Mouse (Mus musculus): ENCODE results near the gene Ptprm. TPM values are rescaled to one million over a fixed set of nuclear protein-coding genes. Genes with fewer than 3 reads are reported as not detected.
A peak's percentile ranks its signal among the peaks of the same experiment; 100 is the strongest.

The Ptprm gene
- polyA plus RNA-seq, 1 experiment from 2014 or later = 15.8 TPM

- no peaks in the 10 kb centered on the region for H3K9me3 ChIP-seq (replicated peaks)
- no peak overlapping the region for H3K27ac ChIP-seq
- ATAC-seq (replicated peaks; ENCODE audit: insufficient number of reproducible peaks, insufficient read depth, low FRiP score, low read depth) = no peak
- 63% methylated on average over 2 of the region's 2 CpGs for WGBS
- 0 out of 2 replicates have a peak, but pooled peaks cover 2% of the 10 kb centered on the region for H3K4me1 ChIP-seq (replicated peaks)
- no peaks in the 10 kb centered on the region for H3K27me3 ChIP-seq
- H3K4me3 ChIP-seq = no peak overlapping the region
- no peaks in the 10 kb centered on the region for H3K36me3 ChIP-seq
- no peak overlapping the region for H3K9ac ChIP-seq
- H3K4me2 ChIP-seq = no peak overlapping the region
Observed at GRCm38 (mm10) chr17:67343471-67343870, 10.8 kb downstream of the Ptprm start.

GRCm38 (mm10) chr17:67343006-67343405 lies 11.3 kb downstream of the Ptprm start:
- Histone ChIP-seq H3K4me1 (replicated peaks) (0 out of 2 replicates have a peak, but pooled peaks cover 2% of the 10 kb centered on the region), H3K4me2 (no peak overlapping the region), H3K36me3 (no peaks in the 10 kb centered on the region), H3K9ac (no peak overlapping the region), H3K27me3 (no peaks in the 10 kb centered on the region), H3K27ac (no peak overlapping the region), H3K4me3 (no peak overlapping the region), H3K9me3 (replicated peaks) (no peaks in the 10 kb centered on the region)
- 51% methylated on average over 6 of the region's 6 CpGs for WGBS
- no peak for ATAC-seq (replicated peaks; ENCODE audit: insufficient number of reproducible peaks, insufficient read depth, low FRiP score, low read depth)

GRCm38 (mm10) chr17:67340362-67340761 lies 13.9 kb downstream of the Ptprm start:
- no peak overlapping the region for H3K4me3 ChIP-seq
- no peak overlapping the region for H3K4me2 ChIP-seq
- H3K27me3 ChIP-seq = no peaks in the 10 kb centered on the region
- no peak overlapping the region for H3K27ac ChIP-seq
- ATAC-seq (replicated peaks; ENCODE audit: insufficient number of reproducible peaks, insufficient read depth, low FRiP score, low read depth) = no peak
- H3K4me1 ChIP-seq (replicated peaks) = no peaks in the 10 kb centered on the region
- 82% methylated on average over 6 of the region's 6 CpGs for WGBS
- no peaks in the 10 kb centered on the region for H3K9me3 ChIP-seq (replicated peaks)
- no peaks in the 10 kb centered on the region for H3K36me3 ChIP-seq
- no peak overlapping the region for H3K9ac ChIP-seq

GRCm38 (mm10) chr17:67339569-67339968 lies 14.7 kb downstream of the Ptprm start:
- WGBS = 81% methylated on average over 5 of the region's 5 CpGs
- no peaks in the 10 kb centered on the region for H3K4me1 ChIP-seq (replicated peaks)
- no peak overlapping the region for H3K4me3 ChIP-seq
- ATAC-seq (replicated peaks; ENCODE audit: insufficient number of reproducible peaks, insufficient read depth, low FRiP score, low read depth) = no peak
- H3K9ac ChIP-seq = no peak overlapping the region
- H3K36me3 ChIP-seq = no peaks in the 10 kb centered on the region
- H3K27ac ChIP-seq = no peak overlapping the region
- no peaks in the 10 kb centered on the region for H3K27me3 ChIP-seq
- no peaks in the 10 kb centered on the region for H3K9me3 ChIP-seq (replicated peaks)
- H3K4me2 ChIP-seq = no peak overlapping the region

GRCm38 (mm10) chr17:67334310-67334709 lies 19.9 kb downstream of the Ptprm start:
- WGBS = 72% methylated on average over 3 of the region's 3 CpGs
- no peaks in the 10 kb centered on the region for H3K9me3 ChIP-seq (replicated peaks)
- no peak for ATAC-seq (replicated peaks; ENCODE audit: insufficient number of reproducible peaks, insufficient read depth, low FRiP score, low read depth)
- H3K4me1 ChIP-seq (replicated peaks) = no peaks in the 10 kb centered on the region
- no peak overlapping the region for H3K9ac ChIP-seq
- no peak overlapping the region for H3K4me2 ChIP-seq
- H3K27ac ChIP-seq = no peak overlapping the region
- H3K36me3 ChIP-seq = no peaks in the 10 kb centered on the region
- no peak overlapping the region for H3K4me3 ChIP-seq
- H3K27me3 ChIP-seq = no peaks in the 10 kb centered on the region

- Histone ChIP-seq H3K4me1 (replicated peaks) (peaks cover 3% of the 10 kb centered on the region; the same call in 1 of the 2 replicates), H3K4me2 (no peak overlapping the region), H3K27ac (no peak overlapping the region), H3K4me3 (no peak overlapping the region), H3K9me3 (replicated peaks) (no peaks in the 10 kb centered on the region), H3K36me3 (no peaks in the 10 kb centered on the region), H3K27me3 (no peaks in the 10 kb centered on the region), H3K9ac (no peak overlapping the region)
- WGBS = 64% methylated on average over 4 of the region's 4 CpGs
- no peak for ATAC-seq (replicated peaks; ENCODE audit: insufficient number of reproducible peaks, insufficient read depth, low FRiP score, low read depth)
Observed at GRCm38 (mm10) chr17:67329435-67329834, 24.8 kb downstream of the Ptprm start.

- H3K4me1 ChIP-seq (replicated peaks) = peaks cover 3% of the 10 kb centered on the region; the same call in 1 of the 2 replicates
- no peak for ATAC-seq (replicated peaks; ENCODE audit: insufficient number of reproducible peaks, insufficient read depth, low FRiP score, low read depth)
- H3K27ac ChIP-seq = no peak overlapping the region
- H3K9me3 ChIP-seq (replicated peaks) = no peaks in the 10 kb centered on the region
- no peak overlapping the region for H3K4me2 ChIP-seq
- no peak overlapping the region for H3K9ac ChIP-seq
- no peaks in the 10 kb centered on the region for H3K27me3 ChIP-seq
- no peaks in the 10 kb centered on the region for H3K36me3 ChIP-seq
- no peak overlapping the region for H3K4me3 ChIP-seq
- 48% methylated on average over 1 of the region's 1 CpGs for WGBS
Observed at GRCm38 (mm10) chr17:67324499-67324832, 29.8 kb downstream of the Ptprm start.

- Histone ChIP-seq H3K9me3 (replicated peaks) (no peaks in the 10 kb centered on the region), H3K4me1 (replicated peaks) (peaks cover 3% of the 10 kb centered on the region; the same call in 1 of the 2 replicates), H3K4me2 (no peak overlapping the region), H3K27me3 (no peaks in the 10 kb centered on the region), H3K27ac (no peak overlapping the region), H3K9ac (no peak overlapping the region), H3K4me3 (no peak overlapping the region), H3K36me3 (no peaks in the 10 kb centered on the region)
- ATAC-seq (replicated peaks; ENCODE audit: insufficient number of reproducible peaks, insufficient read depth, low FRiP score, low read depth) = no peak
- WGBS = 68% methylated on average over 11 of the region's 11 CpGs
Observed at GRCm38 (mm10) chr17:67323777-67324498, 30.3 kb downstream of the Ptprm start.

- Histone ChIP-seq H3K4me1 (replicated peaks) (peaks cover 13% of the 10 kb centered on the region), H3K36me3 (no peaks in the 10 kb centered on the region), H3K27me3 (no peaks in the 10 kb centered on the region), H3K9ac (no peak overlapping the region), H3K9me3 (replicated peaks) (no peaks in the 10 kb centered on the region), H3K27ac (no peak overlapping the region), H3K4me2 (no peak overlapping the region), H3K4me3 (no peak overlapping the region)
- WGBS = 69% methylated on average over 4 of the region's 4 CpGs
- no peak for ATAC-seq (replicated peaks; ENCODE audit: insufficient number of reproducible peaks, insufficient read depth, low FRiP score, low read depth)
Observed at GRCm38 (mm10) chr17:67314491-67315205, 39.6 kb downstream of the Ptprm start.

GRCm38 (mm10) chr17:67308421-67308820 lies 45.8 kb downstream of the Ptprm start:
- 44% methylated on average over 3 of the region's 3 CpGs for WGBS
- no peaks in the 10 kb centered on the region for H3K9me3 ChIP-seq (replicated peaks)
- peak overlapping the region; percentile 44 for H3K27ac ChIP-seq
- H3K4me3 ChIP-seq = no peak overlapping the region
- no peaks in the 10 kb centered on the region for H3K27me3 ChIP-seq
- H3K4me2 ChIP-seq = no peak overlapping the region
- no peak; the same call in 1 of the 2 replicates for ATAC-seq (replicated peaks; ENCODE audit: insufficient number of reproducible peaks, insufficient read depth, low FRiP score, low read depth)
- H3K4me1 ChIP-seq (replicated peaks) = peaks cover 41% of the 10 kb centered on the region
- H3K9ac ChIP-seq = no peak overlapping the region
- H3K36me3 ChIP-seq = no peaks in the 10 kb centered on the region

- H3K9me3 ChIP-seq (replicated peaks) = no peaks in the 10 kb centered on the region
- no peak for ATAC-seq (replicated peaks; ENCODE audit: insufficient number of reproducible peaks, insufficient read depth, low FRiP score, low read depth)
- no peak overlapping the region for H3K9ac ChIP-seq
- no peaks in the 10 kb centered on the region for H3K27me3 ChIP-seq
- H3K4me3 ChIP-seq = no peak overlapping the region
- WGBS = 82% methylated on average over 10 of the region's 10 CpGs
- no peak overlapping the region for H3K27ac ChIP-seq
- H3K4me2 ChIP-seq = no peak overlapping the region
- H3K36me3 ChIP-seq = no peaks in the 10 kb centered on the region
- H3K4me1 ChIP-seq (replicated peaks) = peaks cover 37% of the 10 kb centered on the region
Observed at GRCm38 (mm10) chr17:67306066-67306845, 48.0 kb downstream of the Ptprm start.
